Mouse (Mus musculus) duodenum, adult 2 months (tissue): ENCODE data around the gene BC080695. TPM values are rescaled to one million over a fixed set of nuclear protein-coding genes. Genes with fewer than 3 reads are reported as not detected.

Experiments used
- polyA plus RNA-seq: library from polyadenylated mRNA; depleted of rRNA; stranded (reverse); fragments of >200 nt; gene quantifications from 2 replicates; pipeline ENCODE4 v1.2.3, GENCODE M21; 2012; ENCODE audit warnings: low replicate concordance; rRNA removed

The BC080695 gene
- not detected in 2 replicates for polyA plus RNA-seq

DNA sequence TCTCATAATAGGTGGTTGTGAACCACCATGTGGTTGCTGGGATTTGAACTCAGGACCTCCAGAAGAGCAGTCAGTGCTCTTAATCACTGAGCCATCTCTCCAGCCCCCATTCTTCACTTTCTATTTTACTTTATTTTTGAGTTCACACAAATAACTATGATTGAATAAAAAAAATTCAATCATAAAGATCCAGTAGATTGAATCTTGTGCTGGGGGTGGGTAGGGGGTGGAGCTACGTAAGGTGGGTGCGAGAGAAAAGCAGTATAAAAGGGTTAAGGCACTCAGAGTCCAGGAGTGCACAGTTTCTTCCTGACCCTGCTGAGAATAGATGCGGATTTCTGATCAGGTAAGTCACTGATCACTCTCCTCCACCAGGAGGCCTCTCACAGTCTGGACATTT lies at the start of gene BC080695, which contains the start of gene Gm13057:
BC080695 (plus strand) TSS at position 301 of the 400 bp plus-strand sequence.
Gm13057 (plus strand) TSS at position 310 of the 400 bp plus-strand sequence.

DNA sequence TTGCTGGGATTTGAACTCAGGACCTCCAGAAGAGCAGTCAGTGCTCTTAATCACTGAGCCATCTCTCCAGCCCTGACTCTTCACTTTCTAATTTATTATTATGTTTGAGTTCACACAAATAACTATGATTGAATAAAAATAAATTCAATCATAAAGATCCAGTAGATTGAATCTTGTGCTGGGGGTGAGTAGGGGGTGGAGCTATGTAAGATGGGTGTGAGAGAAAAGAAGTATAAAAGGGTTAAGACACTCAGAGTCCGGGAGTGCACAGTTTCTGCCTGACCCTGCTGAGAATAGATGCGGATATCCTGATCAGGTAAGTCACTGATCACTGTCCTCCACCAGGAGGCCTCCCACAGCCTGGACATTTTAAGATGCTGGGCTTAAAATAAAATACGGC lies 40.5 kb upstream of the BC080695 start, which contains the start of gene Gm13043:
Gm13043 (plus strand) TSS at position 301 of the 400 bp plus-strand sequence.

DNA sequence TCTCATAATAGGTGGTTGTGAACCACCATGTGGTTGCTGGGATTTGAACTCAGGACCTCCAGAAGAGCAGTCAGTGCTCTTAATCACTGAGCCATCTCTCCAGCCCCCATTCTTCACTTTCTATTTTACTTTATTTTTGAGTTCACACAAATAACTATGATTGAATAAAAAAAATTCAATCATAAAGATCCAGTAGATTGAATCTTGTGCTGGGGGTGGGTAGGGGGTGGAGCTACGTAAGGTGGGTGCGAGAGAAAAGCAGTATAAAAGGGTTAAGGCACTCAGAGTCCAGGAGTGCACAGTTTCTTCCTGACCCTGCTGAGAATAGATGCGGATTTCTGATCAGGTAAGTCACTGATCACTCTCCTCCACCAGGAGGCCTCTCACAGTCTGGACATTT lies 15.8 kb upstream of the BC080695 start, which contains the start of gene Gm13040:
Gm13040 (plus strand) TSS at position 301 of the 400 bp plus-strand sequence.

DNA sequence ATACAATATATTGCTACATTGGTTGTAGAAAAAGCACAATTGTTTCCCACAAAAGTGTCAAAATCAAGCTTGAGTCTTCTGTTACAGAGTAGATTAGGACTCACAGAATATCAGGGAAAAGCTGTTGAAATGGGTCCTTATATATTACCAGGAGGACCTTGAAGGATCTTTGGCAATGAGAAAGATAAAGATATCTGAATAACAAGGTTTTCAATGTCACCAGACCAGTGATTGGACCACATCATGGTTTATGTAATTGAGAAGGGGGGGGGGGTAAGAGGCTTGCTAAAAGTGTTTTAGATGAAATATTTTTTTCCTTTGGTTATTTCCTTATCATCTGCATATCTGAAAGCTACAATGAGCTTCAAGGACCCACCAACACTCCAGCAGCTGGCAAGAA lies 63.2 kb downstream of the BC080695 start, which contains the start of gene Gm13083:
Gm13083 (plus strand) TSS at position 301 of the 400 bp plus-strand sequence.

Other genes with a start within 250 kb of the BC080695 start
- gene Lrrc38, start 201.9 kb upstream of the BC080695 start, polyA plus RNA-seq, result not detected in 2 replicates
- not detected in 2 replicates for gene Pramel1, start 157.3 kb upstream of the BC080695 start, polyA plus RNA-seq
- 2.2 and 3.1 TPM in 2 replicates for gene Pramef8, start 139.3 kb upstream of the BC080695 start, polyA plus RNA-seq
- not detected in 2 replicates for gene Oog4, start 101.4 kb upstream of the BC080695 start, polyA plus RNA-seq
- not detected in 2 replicates for gene Gm13043, start 40.4 kb upstream of the BC080695 start, polyA plus RNA-seq
- gene Gm13040, start 15.7 kb upstream of the BC080695 start, polyA plus RNA-seq, result not detected in 2 replicates
- not detected in 2 replicates for gene Gm13057, start within 50 bp of the BC080695 start, polyA plus RNA-seq
- gene Gm13083, start 63.3 kb downstream of the BC080695 start, polyA plus RNA-seq, result not detected in 2 replicates
- not detected in 2 replicates for gene Gm13088, start 105.5 kb downstream of the BC080695 start, polyA plus RNA-seq
- not detected in 2 replicates for gene Gm13089, start 151.0 kb downstream of the BC080695 start, polyA plus RNA-seq
- not detected in 2 replicates for gene Gm13078, start 167.8 kb downstream of the BC080695 start, polyA plus RNA-seq
- gene Gm13023, start 237.7 kb downstream of the BC080695 start, polyA plus RNA-seq, result not detected in 2 replicates